Mouse (Mus musculus) neural tube, embryonic 11.5 days (tissue): ENCODE results near the gene Olfr73. TPM values are rescaled to one million over a fixed set of nuclear protein-coding genes. Genes with fewer than 3 reads are reported as not detected.
"Not testable (repeated sequence)": the region's sequence is repeated elsewhere in the genome, so short reads cannot be mapped to it uniquely, and the experiment has no call there.

Experiments
- ATAC-seq: fragments of 200-750 bp; cut with Nextera tagmentation; 2 replicates; pipeline ENCODE4 v1.8.0; 2017; ENCODE audit warnings: moderate number of reproducible peaks, mild to moderate bottlenecking, moderate TSS enrichment, moderate library complexity; ENCODE audit not compliant: insufficient read depth, low FRiP score, low TSS enrichment
- DNase-seq: peaks from one replicate; pipeline ENCODE4 v3.0.0-alpha.2; 2015; ENCODE audit warnings: low spot score
- H3K27ac ChIP-seq: fragments of 300-500 bp; sonication (generic); 2 replicates; pipeline ENCODE4 v1.5.1; 2014; ENCODE audit warnings: low read depth, mild to moderate bottlenecking, low read length
- H3K27me3 ChIP-seq: fragments of 300-500 bp; sonication (generic); 2 replicates; pipeline ENCODE4 v1.6.1; 2014; ENCODE audit warnings: mild to moderate bottlenecking, low read length, mixed read lengths; ENCODE audit not compliant: control insufficient read depth, insufficient read depth
- H3K36me3 ChIP-seq: fragments of 300-500 bp; sonication (generic); 2 replicates; pipeline ENCODE4 v1.6.1; 2014; ENCODE audit warnings: mild to moderate bottlenecking, low read length, moderate library complexity, mixed read lengths; ENCODE audit not compliant: control insufficient read depth, insufficient read depth
- H3K4me1 ChIP-seq: fragments of 300-500 bp; sonication (generic); 2 replicates; pipeline ENCODE4 v1.6.1; 2014; ENCODE audit warnings: low read length, mixed read lengths; ENCODE audit not compliant: control insufficient read depth, insufficient read depth
- H3K4me2 ChIP-seq: fragments of 300-500 bp; sonication (generic); 2 replicates; pipeline ENCODE4 v1.6.1; 2014; ENCODE audit warnings: low read depth, mild to moderate bottlenecking, moderate library complexity
- H3K4me3 ChIP-seq: fragments of 300-500 bp; sonication (generic); 2 replicates; pipeline ENCODE4 v1.5.1; 2014; ENCODE audit warnings: low read depth, low read length
- H3K9ac ChIP-seq: fragments of 300-500 bp; sonication (generic); 2 replicates; pipeline ENCODE4 v1.6.1; 2014; ENCODE audit warnings: mild to moderate bottlenecking, low read length
- H3K9me3 ChIP-seq: fragments of 300-500 bp; sonication (generic); 2 replicates; pipeline ENCODE4 v1.6.1; 2016; ENCODE audit warnings: low read length; ENCODE audit not compliant: control insufficient read depth
- whole genome bisulfite sequencing: fragments of 180-500 bp; shearing (Covaris S2); extraction: QIAGEN DNeasy Blood & Tissue Kit; methylation state at CpG from one replicate; pipeline ENCODE4 v1.1.7; 2014; 5-methylcytosine and 5-hydroxymethylcytosine counted together
- polyA plus RNA-seq: library from polyadenylated mRNA; unstranded; fragments of >200 nt; fragmentation: Nextera tagmentation; extraction: Ambion mirVana; gene quantifications from 2 replicates; pipeline ENCODE4 v1.2.1, GENCODE M21; 2014

Gene Olfr73
- not detected in 2 replicates for polyA plus RNA-seq

GRCm38 (mm10) chr2:88037599-88037998 is at the start of gene Olfr73:
Gene Olfr73 (minus strand): TSS chr2:88037699.
- no peak for DNase-seq
- H3K9me3 ChIP-seq: no peaks in the 10 kb centered on the region
- no peak within 1 kb of the TSS for H3K27ac ChIP-seq
- H3K4me3 ChIP-seq: no peak within 1 kb of the TSS
- no peak for ATAC-seq
- H3K36me3 ChIP-seq: no peaks in the 10 kb centered on the region
- H3K27me3 ChIP-seq: no peaks in the 10 kb centered on the region
- no peak within 1 kb of the TSS for H3K4me2 ChIP-seq
- H3K9ac ChIP-seq: no peak within 1 kb of the TSS
- H3K4me1 ChIP-seq: no peaks in the 10 kb centered on the region

DNA sequence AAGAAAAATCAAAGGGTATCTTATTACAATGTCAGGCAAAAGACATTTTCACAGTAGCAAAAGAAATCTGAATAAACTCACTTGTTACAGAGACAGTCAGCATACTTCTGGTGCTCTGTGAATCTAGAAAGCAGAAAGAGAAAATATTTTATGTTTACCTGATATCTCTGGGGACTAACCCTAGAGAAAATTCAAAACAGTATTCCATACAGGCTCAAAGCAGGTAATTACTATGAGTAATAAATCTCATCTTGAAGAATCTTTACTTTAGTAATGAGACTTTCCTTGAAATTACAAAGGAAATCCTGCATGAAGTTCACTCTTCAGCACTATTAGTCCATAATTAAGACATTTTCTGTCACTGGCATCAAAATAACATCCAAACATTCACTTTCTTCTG is 34.2 kb upstream of the Olfr73 start, which contains the start of gene Olfr1163:
TSS of gene Olfr1163 (minus strand) at position 101 of the 400 bp plus-strand sequence.
- no peak within 1 kb of the TSS for H3K4me3 ChIP-seq
- no peaks in the 10 kb centered on the region for H3K36me3 ChIP-seq
- H3K4me1 ChIP-seq: no peaks in the 10 kb centered on the region
- H3K9me3 ChIP-seq: no peaks in the 10 kb centered on the region
- H3K9ac ChIP-seq: no peak within 1 kb of the TSS
- no peak for DNase-seq
- H3K27me3 ChIP-seq: no peaks in the 10 kb centered on the region
- H3K4me2 ChIP-seq: no peak within 1 kb of the TSS
- no peak within 1 kb of the TSS for H3K27ac ChIP-seq
- ATAC-seq: no peak

DNA sequence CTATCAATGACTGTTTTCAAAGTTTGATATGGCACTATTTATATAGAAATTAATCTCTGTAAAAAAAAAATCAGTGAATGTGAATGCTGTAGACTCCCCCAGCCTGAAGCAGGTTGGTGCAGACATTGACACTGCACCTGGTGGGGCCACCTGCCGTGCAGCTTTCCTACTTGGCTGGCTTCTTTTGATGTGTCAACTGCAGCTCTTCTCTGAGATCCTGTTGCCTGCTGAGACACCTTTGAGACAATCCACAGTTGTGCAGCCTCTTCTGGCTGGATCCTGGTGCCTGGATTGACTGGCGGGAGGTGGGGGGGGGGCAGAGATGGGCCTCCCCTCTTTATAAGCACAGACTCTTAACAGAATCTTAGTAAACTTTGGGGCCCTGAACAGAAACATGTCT is 26.1 kb upstream of the Olfr73 start:
- WGBS: 92% methylated on average over 2 of the region's 2 CpGs
- Histone ChIP-seq H3K27ac (no peak overlapping the region), H3K36me3 (no peaks in the 10 kb centered on the region), H3K9ac (no peak overlapping the region), H3K27me3 (no peaks in the 10 kb centered on the region), H3K4me2 (no peak overlapping the region), H3K9me3 (no peaks in the 10 kb centered on the region), H3K4me1 (no peaks in the 10 kb centered on the region), H3K4me3 (no peak overlapping the region)
- DNase-seq (no peak), ATAC-seq (no peak)

GRCm38 (mm10) chr2:88051029-88051428 is 13.5 kb upstream of the Olfr73 start, which contains the start of gene Olfr1162:
Gene Olfr1162 (minus strand): TSS chr2:88051129.
- DNase-seq: no peak
- 86% methylated on average over 1 of the region's 1 CpGs for WGBS
- no peak for ATAC-seq

DNA sequence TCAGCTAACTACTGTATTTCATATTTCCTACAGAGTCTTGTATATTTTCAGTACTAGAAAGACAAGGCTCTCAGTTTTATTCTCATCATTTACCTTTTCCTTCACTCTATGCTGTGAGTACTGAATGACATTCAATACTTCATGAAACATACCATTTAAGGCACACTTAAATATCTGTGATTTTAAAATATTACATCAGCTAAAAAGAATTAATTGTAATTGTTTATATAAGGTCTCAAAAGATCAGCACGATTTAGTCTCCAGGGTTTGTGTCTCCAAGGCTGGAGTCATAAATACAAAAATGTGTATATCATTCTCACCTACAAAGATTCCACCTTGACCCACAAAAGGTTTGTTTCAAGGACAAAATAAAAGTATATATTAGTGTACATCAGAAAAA is 15.0 kb downstream of the Olfr73 start, which contains the start of gene Olfr1161:
TSS of gene Olfr1161 (plus strand) at position 301 of the 400 bp plus-strand sequence.
- H3K27ac ChIP-seq: not testable (repeated sequence)
- WGBS: 83% methylated on average over 1 of the region's 1 CpGs

More at GRCm38 (mm10) chr2:88051029-88051428, 13.5 kb upstream of the Olfr73 start, which contains the start of gene Olfr1162:
- Histone ChIP-seq H3K27ac (no peak within 1 kb of the TSS), H3K4me2 (no peak within 1 kb of the TSS), H3K27me3 (no peaks in the 10 kb centered on the region), H3K9me3 (no peaks in the 10 kb centered on the region), H3K4me3 (no peak within 1 kb of the TSS), H3K36me3 (no peaks in the 10 kb centered on the region), H3K4me1 (no peaks in the 10 kb centered on the region), H3K9ac (no peak within 1 kb of the TSS)

DNA sequence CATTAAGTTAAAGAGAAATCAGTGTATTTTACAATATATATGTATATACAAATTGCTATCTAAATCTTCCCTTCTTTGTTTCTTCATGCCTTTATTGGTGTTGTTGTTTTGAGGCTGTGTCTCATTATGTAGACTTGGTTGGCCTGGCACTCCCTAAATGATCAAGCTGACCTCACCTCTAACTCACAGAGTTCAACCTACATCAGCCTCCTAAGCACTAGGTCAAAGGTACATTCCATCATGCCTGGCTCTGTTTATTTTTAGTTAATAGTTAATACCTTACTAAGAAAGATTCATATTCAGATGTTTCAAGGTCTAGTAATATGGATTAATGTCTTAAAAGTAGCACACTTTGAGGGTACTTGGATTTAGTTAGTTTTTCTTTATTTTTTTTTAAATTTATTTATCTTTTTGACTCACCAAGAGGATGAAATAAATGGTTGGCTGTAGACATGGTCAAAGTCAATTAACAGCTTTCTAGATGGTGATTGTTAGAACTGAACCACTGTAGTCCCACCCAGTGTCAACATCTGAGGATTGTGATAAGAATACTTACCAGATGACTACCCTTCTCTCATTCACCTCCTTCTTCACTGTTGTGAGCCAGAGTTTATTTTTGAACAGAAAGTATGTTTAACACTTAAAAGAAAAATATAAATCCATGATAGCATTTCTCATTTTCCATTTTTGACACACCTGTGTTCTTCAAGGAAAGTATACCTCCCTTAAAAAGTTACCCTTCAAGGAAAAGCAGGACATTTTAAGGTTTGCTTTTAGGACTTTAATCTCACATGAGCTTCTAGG is 29.8 kb downstream of the Olfr73 start, which contains the start of gene Olfr1160:
TSS of gene Olfr1160 (minus strand) at position 754 of the 804 bp plus-strand sequence.
- DNase-seq (no peak), ATAC-seq (no peak)
- Histone ChIP-seq H3K4me3 (no peak within 1 kb of the TSS), H3K36me3 (no peaks in the 10 kb centered on the region), H3K9ac (no peak within 1 kb of the TSS), H3K27me3 (no peaks in the 10 kb centered on the region), H3K4me1 (no peaks in the 10 kb centered on the region), H3K9me3 (no peaks in the 10 kb centered on the region), H3K4me2 (no peak within 1 kb of the TSS), H3K27ac (no peak within 1 kb of the TSS)

More for the DNA sequence above, 15.0 kb downstream of the Olfr73 start, which contains the start of gene Olfr1161:
- H3K36me3 ChIP-seq, DNase-seq, H3K4me1 ChIP-seq, H3K9me3 ChIP-seq, H3K4me3 ChIP-seq, ATAC-seq, H3K9ac ChIP-seq, H3K4me2 ChIP-seq, H3K27me3 ChIP-seq: not testable (repeated sequence)

- Histone ChIP-seq H3K4me3 (no peak within 1 kb of the TSS), H3K9ac (no peak within 1 kb of the TSS)
- ATAC-seq: no peak
These were observed 47.7 kb downstream of the Olfr73 start, which contains the start of gene Olfr1158 for GRCm38 (mm10) chr2:87989813-87990212. Gene Olfr1158 (plus strand): TSS chr2:87990113.

More at GRCm38 (mm10) chr2:87989813-87990212, 47.7 kb downstream of the Olfr73 start, which contains the start of gene Olfr1158:
- H3K27ac ChIP-seq: no peak within 1 kb of the TSS
- H3K4me2 ChIP-seq: no peak within 1 kb of the TSS
- no peaks in the 10 kb centered on the region for H3K36me3 ChIP-seq
- no peaks in the 10 kb centered on the region for H3K9me3 ChIP-seq
- H3K4me1 ChIP-seq: no peaks in the 10 kb centered on the region
- no peak for DNase-seq
- no peaks in the 10 kb centered on the region for H3K27me3 ChIP-seq
